Mouse (Mus musculus) c-Kit-positive CD71-negative TER-119-negative erythroid progenitor cells, embryonic 14.5 days (primary cell): ENCODE measurements around the gene Tcf7l1.

ENCODE experiments used
- DNase-seq: peaks from one replicate; pipeline ENCODE4 v3.0.0-alpha.2; 2013; ENCODE audit warnings: low read depth

Gene Tcf7l1

DNA sequence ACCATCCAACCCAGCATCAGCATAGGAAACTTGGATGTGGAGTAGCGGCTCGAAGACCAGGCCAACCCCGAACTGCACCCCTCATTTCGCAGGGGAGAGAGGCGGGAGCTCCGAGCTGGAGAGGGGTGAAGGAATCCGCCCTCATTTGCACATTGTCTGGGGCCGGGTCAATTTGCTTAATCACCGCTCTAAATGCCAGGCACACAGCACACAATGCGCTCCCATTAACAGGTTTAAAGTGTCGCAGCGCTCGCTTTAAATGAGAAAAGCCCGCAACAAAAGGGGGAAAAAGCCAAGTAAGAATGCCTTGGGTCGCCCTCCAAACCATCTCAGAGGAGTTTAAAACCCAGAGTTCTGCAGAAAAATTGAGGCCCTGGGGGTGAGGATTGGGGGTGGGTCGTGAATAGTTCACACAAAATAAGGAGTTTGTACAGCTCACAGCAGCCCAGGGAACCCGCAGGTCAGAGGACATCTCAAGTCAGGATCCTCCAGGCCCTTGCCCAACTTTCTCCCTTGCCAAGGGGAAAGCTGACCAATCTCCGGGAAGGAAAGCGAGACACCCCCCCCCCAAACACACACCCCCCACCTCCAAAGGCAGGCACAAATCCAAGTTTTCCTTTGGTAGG lies 1.6 kb downstream of the Tcf7l1 start:
- DNase-seq = no peak

- no peak for DNase-seq
Observed at GRCm38 (mm10) chr6:72783780-72784179, 5.3 kb downstream of the Tcf7l1 start.

DNA sequence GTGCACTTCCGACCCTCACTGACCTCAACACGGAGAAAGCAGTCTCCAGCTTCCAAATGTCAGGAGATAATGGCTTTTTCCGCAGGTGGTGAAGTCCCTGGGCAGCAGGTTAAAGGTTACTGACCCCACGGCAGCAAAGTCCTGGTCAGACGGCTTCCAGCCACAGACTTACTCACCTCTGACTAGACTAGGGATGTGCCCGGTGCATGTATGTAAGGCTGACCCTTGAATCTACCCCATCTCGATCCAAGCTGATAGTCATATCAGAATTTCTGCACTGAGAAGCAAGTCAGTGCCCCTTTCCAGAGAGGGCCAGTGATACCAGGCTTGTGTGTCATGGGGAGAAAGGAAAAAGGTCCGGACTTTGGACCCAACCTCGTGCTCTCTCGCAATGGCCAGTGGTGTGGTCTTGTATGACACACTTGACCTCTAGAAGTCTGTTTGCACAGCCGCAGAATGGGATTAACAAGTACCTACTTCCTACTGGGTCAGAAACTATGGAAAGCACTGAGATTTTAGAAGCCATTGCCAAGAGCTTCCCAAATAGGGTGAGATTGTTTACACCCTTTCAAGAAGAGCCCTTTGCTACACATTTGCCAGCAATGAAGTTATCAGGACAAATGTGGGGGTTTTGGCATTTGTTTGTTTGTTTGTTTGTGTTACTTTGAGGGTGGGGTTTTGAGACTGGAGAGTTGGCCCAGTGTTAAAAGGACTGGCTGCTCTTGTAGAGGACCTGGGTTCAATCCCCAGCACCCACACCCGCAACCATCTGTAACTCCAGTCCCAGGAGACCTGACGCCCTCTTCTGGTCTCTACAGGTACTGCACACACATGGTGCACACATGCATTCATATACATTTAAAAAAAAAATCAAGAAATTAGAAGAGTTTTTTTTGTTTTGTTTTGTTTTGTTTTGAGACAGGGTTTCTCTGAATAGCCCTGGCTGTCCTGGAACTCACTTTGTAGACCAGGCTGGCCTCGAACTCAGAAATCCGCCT lies 10.0 kb downstream of the Tcf7l1 start:
- no peak for DNase-seq

DNA sequence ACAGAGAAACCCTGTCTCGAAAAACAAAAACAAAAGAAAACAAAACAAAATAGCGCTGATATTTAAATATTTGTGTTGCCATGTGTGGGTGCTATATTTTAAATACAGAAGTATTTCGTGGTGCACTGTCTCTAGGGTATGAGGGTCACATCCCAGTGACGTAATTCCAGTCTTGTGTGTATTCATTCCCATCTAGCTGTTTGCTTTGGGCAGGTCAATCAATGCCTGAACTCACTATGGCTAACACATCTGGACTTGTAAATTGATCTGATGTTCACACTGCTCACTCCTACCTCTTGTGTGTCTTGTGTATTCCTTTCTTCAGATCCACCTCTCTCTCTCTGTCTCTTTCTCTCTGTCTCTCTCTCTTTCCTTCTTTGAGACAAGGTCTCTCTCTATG lies 11.8 kb downstream of the Tcf7l1 start:
- DNase-seq = no peak

- DNase-seq = no peak
Observed at GRCm38 (mm10) chr6:72774275-72774674, 14.8 kb downstream of the Tcf7l1 start.

GRCm38 (mm10) chr6:72769915-72770776 lies 18.9 kb downstream of the Tcf7l1 start:
- DNase-seq = no peak

DNA sequence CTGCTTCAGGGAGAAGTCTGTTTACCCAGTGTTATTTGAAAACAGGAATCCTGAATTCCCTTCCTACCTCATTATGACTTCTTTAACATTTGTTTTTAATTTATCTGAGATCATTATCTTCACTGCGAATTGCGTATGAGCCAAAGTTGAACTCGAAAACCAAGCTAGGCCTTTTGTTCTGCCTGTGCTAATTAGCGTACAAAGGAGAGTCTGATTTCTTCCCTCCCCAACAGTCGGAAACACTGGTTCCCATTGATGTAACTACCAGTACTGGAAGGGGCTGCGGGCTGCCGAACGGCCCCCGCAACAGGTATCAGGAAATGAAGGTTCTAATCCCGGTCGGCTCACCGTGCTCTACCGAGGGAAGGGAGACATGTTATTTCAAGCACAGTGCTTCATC lies 19.7 kb downstream of the Tcf7l1 start:
- DNase-seq = no peak

- no peak for DNase-seq
Observed at GRCm38 (mm10) chr6:72768804-72769203, 20.2 kb downstream of the Tcf7l1 start.

- no peak for DNase-seq
Observed at GRCm38 (mm10) chr6:72768097-72768496, 21.0 kb downstream of the Tcf7l1 start.

- no peak for DNase-seq
Observed at GRCm38 (mm10) chr6:72763616-72764015, 25.4 kb downstream of the Tcf7l1 start.

GRCm38 (mm10) chr6:72761645-72762044 lies 27.4 kb downstream of the Tcf7l1 start:
- no peak for DNase-seq

DNA sequence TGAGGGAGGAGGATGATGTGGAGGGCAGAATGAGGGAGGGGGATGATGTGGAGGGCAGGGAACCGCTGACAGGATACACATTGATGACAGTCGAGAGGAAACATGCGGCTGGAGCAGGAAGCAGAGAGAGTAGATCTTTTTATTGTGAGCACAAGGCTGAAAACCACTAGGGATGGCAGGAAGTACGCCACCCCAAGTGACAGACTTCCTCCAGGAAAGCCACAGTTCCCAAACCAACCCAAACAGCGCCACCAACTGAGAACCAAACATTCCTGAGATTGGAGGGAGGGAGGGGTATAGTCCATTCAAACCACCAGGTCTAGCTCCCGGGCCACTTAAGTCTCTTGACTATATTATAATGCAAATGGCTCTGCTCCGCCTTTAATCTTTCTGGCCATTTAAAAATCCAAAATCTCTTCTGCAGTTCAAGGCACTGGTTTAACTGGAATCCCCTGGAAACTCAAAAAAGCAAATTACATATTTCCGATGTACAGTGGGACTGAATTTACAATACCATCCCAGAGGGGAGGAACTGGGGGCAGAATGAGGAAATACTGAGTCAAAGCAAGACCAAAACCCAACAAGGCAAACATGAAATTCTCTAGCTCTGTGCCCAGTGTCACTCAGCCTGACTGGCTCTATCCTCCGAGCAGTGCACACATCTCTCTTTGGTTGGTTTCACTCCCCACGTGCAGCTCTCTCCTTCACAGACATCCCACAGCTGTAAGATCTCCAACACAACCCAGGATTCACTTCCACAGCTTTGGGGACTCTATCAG lies 30.6 kb downstream of the Tcf7l1 start:
- no peak for DNase-seq

DNA sequence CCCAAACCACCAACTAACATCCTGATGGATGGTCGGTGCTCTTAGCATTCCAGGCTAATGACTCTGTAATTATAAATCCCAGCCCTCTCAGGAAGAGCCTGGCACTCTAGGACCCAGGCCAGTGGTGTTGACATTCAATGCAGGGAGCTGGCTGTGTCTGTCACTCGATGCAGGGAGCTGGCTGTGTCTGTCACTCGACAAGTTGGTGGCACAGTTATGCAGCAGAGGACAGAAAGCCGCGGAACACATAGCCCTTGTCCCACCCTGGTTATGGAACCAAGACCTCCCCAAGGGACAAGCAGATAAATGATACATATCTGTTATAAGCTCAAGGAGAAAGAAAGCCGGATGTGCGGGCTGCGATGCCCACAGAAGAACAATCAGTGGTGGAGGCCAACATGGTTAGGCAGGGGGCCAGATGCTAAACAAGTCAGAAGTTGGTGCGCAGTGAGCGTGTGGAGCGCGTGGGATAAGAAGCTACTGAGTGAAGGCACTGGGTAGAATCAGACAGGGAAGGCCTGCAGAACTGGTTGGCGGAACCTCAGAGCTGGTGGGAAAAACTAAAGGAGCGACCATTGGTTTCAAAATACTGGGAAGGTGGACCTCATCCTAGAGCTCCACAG lies 33.7 kb downstream of the Tcf7l1 start:
- DNase-seq = no peak

DNA sequence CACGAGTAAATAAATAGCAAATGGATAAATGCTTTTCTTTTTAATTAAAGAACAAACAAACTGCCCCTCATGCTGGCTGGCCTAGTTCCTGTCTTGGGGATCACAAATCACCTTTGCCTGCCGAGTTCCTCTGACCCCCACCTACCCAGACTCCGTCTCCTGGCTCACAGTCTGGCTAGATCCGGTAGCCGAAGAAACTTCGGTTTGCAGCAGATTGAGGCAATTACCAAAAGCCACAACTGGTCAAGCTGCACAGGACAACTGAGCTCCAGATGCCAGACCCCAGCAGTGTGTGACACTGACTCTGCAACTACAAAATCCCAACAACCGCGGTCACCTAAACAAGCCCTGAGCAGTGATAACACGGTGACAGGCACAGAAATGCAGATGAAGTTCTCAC lies 34.8 kb downstream of the Tcf7l1 start:
- DNase-seq = no peak

DNA sequence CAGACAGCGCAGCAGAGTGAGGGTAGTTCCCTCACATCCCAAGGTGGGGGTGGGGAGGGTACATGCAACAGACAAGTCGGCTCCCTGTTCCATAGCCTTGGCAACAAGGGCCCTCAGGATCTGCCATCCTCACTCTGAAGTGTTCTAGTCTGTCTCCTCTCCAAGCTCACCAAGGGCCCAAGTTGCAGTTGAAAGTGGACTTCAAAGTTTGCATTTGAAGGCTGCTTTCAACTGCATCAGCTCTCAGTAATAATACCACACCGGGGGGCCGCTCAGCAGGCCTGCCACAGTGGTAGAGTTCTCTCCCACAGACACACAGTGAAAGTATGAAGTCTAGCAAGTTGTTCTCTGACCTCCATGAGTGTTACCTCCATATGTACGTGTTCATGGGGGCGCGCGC lies 35.3 kb downstream of the Tcf7l1 start:
- DNase-seq = no peak

- no peak for DNase-seq
Observed at GRCm38 (mm10) chr6:72752824-72753223, 36.2 kb downstream of the Tcf7l1 start.

- no peak for DNase-seq
Observed at GRCm38 (mm10) chr6:72751210-72751609, 37.8 kb downstream of the Tcf7l1 start.

- DNase-seq = no peak
Observed at GRCm38 (mm10) chr6:72748882-72749437, 40.1 kb downstream of the Tcf7l1 start.

- no peak for DNase-seq
Observed at GRCm38 (mm10) chr6:72748421-72748820, 40.6 kb downstream of the Tcf7l1 start.

DNA sequence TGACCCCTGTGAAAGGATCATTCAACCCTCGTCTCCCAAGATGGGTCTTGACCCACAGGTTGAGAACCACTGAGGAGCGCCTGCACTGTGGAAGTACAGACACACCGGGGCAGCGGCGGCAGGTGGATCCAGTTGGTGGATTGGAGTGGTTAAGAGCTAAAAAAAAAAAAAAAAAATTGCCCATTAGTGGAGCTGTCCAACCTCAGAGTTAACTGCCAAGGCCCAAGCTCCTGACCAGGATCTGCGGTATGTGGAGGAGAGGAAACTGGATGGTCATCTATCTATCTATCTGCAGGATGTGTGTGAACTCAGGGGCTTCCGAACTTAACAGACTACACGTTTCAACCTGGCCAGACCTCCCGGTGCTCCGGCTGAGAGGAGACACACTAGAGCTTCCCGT lies 41.2 kb downstream of the Tcf7l1 start:
- DNase-seq = no peak

- no peak for DNase-seq
Observed at GRCm38 (mm10) chr6:72747156-72747555, 41.9 kb downstream of the Tcf7l1 start.
